Mouse (Mus musculus) liver, adult (tissue): ENCODE measurements around the gene D430042O09Rik.

ENCODE experiments used
- GATA4 ChIP-seq: IDR thresholded peaks from 2 replicates; pipeline ENCODE4 v1.6.1; 2014; ENCODE audit warnings: mild to moderate bottlenecking, low read length; ENCODE audit not compliant: insufficient replicate concordance

Gene D430042O09Rik

DNA sequence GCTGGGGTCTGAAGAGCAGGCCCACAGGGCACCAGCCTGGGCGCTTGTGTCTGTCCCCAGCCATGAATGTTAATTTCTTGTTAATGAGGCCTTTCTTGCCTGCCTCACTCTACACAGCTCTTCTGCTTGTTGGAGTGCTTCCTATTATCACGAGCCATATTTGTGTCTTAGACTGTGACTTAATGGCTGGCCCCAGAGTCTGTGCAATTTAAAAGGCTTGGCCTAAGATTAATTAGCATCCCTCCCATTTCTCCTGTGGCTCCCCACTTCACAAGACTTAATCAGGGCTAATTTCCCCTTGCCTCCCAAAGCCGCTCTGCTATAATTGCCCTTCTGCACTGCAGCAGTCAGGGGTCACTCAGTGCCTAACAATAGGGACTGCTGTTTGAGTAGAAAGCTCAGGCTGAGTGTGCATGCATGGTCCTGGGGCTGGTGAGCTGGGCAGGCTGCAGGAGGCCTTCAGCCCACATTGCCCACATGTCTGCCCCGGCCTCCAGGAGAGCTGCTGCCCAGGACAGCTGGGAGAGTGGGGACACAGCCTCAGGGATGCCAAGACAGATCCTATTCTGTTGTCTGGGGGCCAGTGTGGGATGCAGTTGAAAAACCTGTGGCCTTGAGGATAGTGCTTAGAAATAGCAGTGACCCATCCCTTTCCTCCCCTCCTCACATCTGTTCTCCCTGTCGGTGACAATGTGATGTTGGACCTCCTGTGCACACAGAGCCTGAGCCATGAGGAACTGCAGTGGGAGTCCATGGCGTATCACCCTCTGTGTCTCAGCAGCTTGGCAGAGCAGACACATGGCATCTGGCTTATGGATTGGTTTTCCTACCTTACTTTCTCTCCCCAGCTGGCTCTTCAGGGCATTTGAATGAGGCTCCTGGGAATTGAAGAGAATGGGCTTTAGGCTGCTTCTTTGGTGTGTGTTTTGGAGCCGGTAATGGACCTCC, 55.5 kb downstream of the D430042O09Rik start:
- no peak for TF ChIP-seq GATA4

DNA sequence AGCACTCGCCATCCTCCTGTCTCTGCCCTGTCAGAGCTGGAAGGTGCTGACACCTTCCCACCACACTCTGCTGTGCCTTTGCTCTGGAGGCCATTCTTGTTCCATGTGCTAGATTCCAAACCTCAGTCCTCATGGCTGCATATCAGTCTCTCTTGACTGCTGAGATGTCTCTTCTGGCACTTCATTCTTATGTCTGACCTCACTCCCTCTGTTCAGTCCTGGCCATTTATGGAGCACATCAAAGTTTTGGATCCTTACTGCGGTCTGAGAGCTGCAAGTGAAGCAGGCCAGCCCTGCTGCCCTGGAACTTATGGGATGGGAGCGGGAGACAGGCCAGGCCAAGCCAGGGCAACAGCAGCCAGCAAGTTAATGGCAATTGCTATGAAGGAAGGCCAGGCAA, 56.7 kb downstream of the D430042O09Rik start:
- TF ChIP-seq GATA4, result no peak

- TF ChIP-seq GATA4, result no peak
Observed at GRCm38 (mm10) chr7:125766976-125767831, 59.5 kb downstream of the D430042O09Rik start.

GRCm38 (mm10) chr7:125772961-125773571, 65.4 kb downstream of the D430042O09Rik start:
- TF ChIP-seq GATA4, result no peak

GRCm38 (mm10) chr7:125783206-125783605, 75.5 kb downstream of the D430042O09Rik start:
- no peak for TF ChIP-seq GATA4

DNA sequence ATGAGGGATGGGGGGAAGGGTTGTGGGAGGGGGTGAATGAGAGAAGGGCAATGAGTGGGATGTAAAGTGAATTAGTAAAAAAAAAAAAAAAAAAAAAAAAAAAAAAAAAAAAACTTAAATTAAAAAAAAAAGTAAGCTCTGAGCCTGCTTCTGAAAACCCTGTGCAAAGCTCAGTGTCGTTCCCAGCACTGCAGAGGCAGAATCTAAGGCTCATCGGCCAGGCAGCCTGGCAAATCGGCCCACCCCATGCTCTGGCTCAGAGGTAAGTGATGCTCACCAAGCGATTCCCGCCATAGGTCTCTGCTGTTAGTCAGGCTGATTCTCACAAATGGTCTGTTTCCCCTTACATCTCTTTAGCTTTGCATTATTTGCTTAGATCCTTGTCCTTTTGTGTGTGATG, 78.4 kb downstream of the D430042O09Rik start:
- TF ChIP-seq GATA4, result no peak

DNA sequence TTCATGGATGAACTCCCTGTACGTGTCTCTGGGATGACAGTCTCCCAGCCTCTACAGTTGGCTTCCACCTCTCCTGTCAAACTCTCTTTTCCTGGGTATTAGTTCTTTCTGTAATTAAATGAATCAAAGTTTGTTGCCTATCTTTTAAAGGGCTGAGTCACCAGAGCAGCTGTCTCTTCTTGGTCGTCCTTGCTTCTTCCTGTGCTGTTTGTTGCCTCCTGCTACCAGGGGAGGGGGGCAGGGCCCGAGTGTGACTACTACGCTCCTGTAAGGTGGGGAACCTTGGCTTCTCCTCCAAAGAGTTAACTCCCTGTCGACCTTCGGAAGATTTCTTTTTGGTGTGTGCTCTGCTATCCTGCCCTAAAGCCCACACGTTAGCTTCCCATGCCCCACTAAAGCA, 79.4 kb downstream of the D430042O09Rik start:
- TF ChIP-seq GATA4, result no peak

DNA sequence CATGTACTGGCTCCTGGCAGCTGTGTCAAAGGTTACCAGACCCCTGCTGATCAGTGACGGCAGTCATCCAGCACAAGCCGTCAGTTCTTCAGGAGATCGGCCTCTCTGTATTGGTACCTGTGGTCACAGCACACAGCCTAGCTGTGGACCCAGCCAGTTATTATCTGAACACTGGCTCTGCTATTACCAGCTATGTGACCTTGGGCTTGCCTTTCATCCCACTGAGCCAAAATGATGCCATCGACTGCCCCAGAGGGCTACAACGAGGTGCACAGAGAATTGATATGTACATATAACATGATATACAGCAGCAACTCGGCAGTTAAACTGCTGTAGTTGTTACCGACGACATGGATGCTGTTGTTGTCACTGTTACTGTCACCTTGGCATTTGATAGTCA, 82.4 kb downstream of the D430042O09Rik start:
- TF ChIP-seq GATA4, result no peak

GRCm38 (mm10) chr7:125806571-125806970, 98.9 kb downstream of the D430042O09Rik start:
- TF ChIP-seq GATA4, result no peak

GRCm38 (mm10) chr7:125808210-125808609, 100.5 kb downstream of the D430042O09Rik start:
- no peak for TF ChIP-seq GATA4

DNA sequence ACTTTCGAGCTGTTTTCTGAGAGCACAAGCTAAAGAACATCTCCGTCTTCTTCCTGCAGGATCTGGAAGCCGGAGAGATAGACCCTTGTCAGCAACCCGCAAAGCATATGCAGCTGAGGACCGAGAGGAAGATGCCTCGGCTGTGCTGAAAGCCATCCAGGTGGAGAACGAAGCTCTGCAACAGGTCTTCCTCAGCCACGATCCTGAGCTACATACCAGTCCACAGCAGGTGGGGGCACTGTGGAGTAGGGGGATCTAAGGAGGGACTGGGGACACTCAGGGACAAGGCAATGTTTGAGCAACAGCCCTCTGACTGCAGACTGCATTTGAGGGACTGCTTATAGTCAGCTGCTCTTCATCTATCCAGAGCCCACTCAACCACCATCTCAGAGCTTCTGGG, 105.0 kb downstream of the D430042O09Rik start:
- TF ChIP-seq GATA4, result no peak

- no peak for TF ChIP-seq GATA4
Observed at GRCm38 (mm10) chr7:125815733-125816132, 108.0 kb downstream of the D430042O09Rik start.

- no peak for TF ChIP-seq GATA4
Observed at GRCm38 (mm10) chr7:125818301-125818712, 110.6 kb downstream of the D430042O09Rik start.

GRCm38 (mm10) chr7:125820233-125820632, 112.5 kb downstream of the D430042O09Rik start:
- no peak for TF ChIP-seq GATA4

- no peak for TF ChIP-seq GATA4
Observed at GRCm38 (mm10) chr7:125826425-125826824, 118.7 kb downstream of the D430042O09Rik start.
